Mouse (Mus musculus): ENCODE data around the gene Olfr456. TPM values are rescaled to one million over a fixed set of nuclear protein-coding genes. Genes with fewer than 3 reads are reported as not detected.
"Not testable (repeated sequence)": the region's sequence is repeated elsewhere in the genome, so short reads cannot be mapped to it uniquely, and the experiment has no call there.

Gene Olfr456
- not detected in 2 replicates for polyA plus RNA-seq (2015; fragmentation: Nextera tagmentation; extraction: Ambion mirVana)

DNA sequence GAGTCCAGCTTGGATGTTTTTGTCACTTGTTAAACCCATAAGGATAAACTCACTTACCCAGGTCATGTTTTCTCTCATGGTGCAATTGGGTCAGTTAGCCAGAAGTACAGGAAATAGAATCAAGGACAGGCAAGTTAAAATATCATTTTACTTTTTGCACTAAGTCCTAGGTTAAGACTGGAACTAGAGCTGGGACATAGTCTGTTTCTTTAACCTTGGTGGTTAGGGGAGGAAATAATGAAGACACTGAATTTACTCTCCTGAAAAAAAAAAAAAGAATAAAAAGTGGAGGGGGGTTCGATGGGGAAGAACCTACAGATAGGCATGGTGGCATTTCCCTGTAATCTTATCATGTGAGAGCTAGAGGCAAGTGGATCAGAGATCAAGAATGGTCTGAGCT is at the start of gene Olfr456:
TSS of gene Olfr456 (minus strand) at position 101 of the 400 bp plus-strand sequence.
- DNase-seq (no peak), ATAC-seq (ENCODE audit: low read depth) (no peak)
- Histone ChIP-seq H3K9ac (no peak within 1 kb of the TSS), H3K9me3 (replicated peaks) (no peaks in the 10 kb centered on the region), H3K4me3 (replicated peaks) (no peak within 1 kb of the TSS), H3K4me2 (no peak within 1 kb of the TSS), H3K27ac (no peak within 1 kb of the TSS), H3K27me3 (no peaks in the 10 kb centered on the region), H3K36me3 (no peaks in the 10 kb centered on the region), H3K4me1 (replicated peaks) (no peaks in the 10 kb centered on the region)
- 46% methylated on average over 1 of the region's 1 CpGs for whole genome bisulfite sequencing (ENCODE audit: insufficient replicate concordance)

GRCm38 (mm10) chr6:42513461-42513860 is 26.4 kb upstream of the Olfr456 start:
- WGBS (ENCODE audit: insufficient replicate concordance): 65% methylated on average over 1 of the region's 1 CpGs
- no peak for DNase-seq
- H3K4me1 ChIP-seq (replicated peaks): no peaks in the 10 kb centered on the region
- H3K4me2 ChIP-seq: no peak overlapping the region
- no peaks in the 10 kb centered on the region for H3K9me3 ChIP-seq (replicated peaks)
- no peak overlapping the region for H3K4me3 ChIP-seq (replicated peaks)
- H3K27me3 ChIP-seq: no peaks in the 10 kb centered on the region
- no peak overlapping the region for H3K27ac ChIP-seq
- H3K9ac ChIP-seq: no peak overlapping the region
- no peak for ATAC-seq (ENCODE audit: low read depth)
- no peaks in the 10 kb centered on the region for H3K36me3 ChIP-seq

GRCm38 (mm10) chr6:42509311-42509710 is 22.3 kb upstream of the Olfr456 start:
- ATAC-seq (ENCODE audit: low read depth): no peak
- Histone ChIP-seq H3K27ac (no peak overlapping the region), H3K9ac (no peak overlapping the region), H3K36me3 (no peaks in the 10 kb centered on the region), H3K4me2 (no peak overlapping the region), H3K4me1 (replicated peaks) (no peaks in the 10 kb centered on the region), H3K9me3 (replicated peaks) (no peaks in the 10 kb centered on the region), H3K27me3 (no peaks in the 10 kb centered on the region), H3K4me3 (replicated peaks) (no peak overlapping the region)
- no peak for DNase-seq

- Histone ChIP-seq H3K36me3 (no peaks in the 10 kb centered on the region), H3K4me1 (replicated peaks) (no peaks in the 10 kb centered on the region), H3K9me3 (replicated peaks) (no peaks in the 10 kb centered on the region), H3K27ac (no peak overlapping the region), H3K4me2 (no peak overlapping the region), H3K4me3 (replicated peaks) (no peak overlapping the region), H3K9ac (no peak overlapping the region), H3K27me3 (no peaks in the 10 kb centered on the region)
- ATAC-seq (ENCODE audit: low read depth): no peak
- no peak for DNase-seq
- WGBS (ENCODE audit: insufficient replicate concordance): 62% methylated on average over 2 of the region's 2 CpGs
These were observed 16.5 kb upstream of the Olfr456 start for GRCm38 (mm10) chr6:42503478-42503877.

- Histone ChIP-seq H3K4me1 (replicated peaks) (no peaks in the 10 kb centered on the region), H3K9ac (no peak overlapping the region), H3K4me2 (no peak overlapping the region), H3K9me3 (replicated peaks) (no peaks in the 10 kb centered on the region), H3K27ac (no peak overlapping the region), H3K4me3 (replicated peaks) (no peak overlapping the region), H3K36me3 (no peaks in the 10 kb centered on the region), H3K27me3 (no peaks in the 10 kb centered on the region)
- 52% methylated on average over 1 of the region's 1 CpGs for WGBS (ENCODE audit: insufficient replicate concordance)
- ATAC-seq (ENCODE audit: low read depth) (no peak), DNase-seq (no peak)
These were observed 2.7 kb upstream of the Olfr456 start for GRCm38 (mm10) chr6:42489731-42490130.

DNA sequence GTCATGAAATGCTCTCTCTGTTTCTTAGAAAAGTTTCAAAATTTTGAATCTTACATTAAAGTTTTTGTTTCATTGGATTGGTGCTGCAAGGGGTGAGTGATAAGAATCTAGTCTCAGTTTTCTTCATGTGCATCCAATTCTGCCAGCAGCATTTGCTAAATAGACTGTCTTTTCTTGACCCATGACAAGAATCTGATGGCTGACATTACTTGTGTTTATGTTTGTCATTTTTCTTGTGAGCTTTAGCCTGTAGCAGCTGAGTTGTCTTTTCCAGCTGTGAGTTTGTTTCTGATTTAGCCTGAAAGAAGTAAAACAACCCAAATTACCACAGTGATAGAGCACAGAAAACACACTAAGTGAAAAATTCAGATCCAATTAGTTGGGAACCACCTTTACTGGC is 2.4 kb downstream of the Olfr456 start:
- no peak overlapping the region for H3K27ac ChIP-seq
- no peak overlapping the region for H3K9ac ChIP-seq
- no peaks in the 10 kb centered on the region for H3K9me3 ChIP-seq (replicated peaks)
- no peaks in the 10 kb centered on the region for H3K36me3 ChIP-seq
- no peaks in the 10 kb centered on the region for H3K4me1 ChIP-seq (replicated peaks)
- H3K4me2 ChIP-seq: no peak overlapping the region
- H3K4me3 ChIP-seq (replicated peaks): no peak overlapping the region
- ATAC-seq (ENCODE audit: low read depth) (no peak), DNase-seq (no peak)
- H3K27me3 ChIP-seq: no peaks in the 10 kb centered on the region

DNA sequence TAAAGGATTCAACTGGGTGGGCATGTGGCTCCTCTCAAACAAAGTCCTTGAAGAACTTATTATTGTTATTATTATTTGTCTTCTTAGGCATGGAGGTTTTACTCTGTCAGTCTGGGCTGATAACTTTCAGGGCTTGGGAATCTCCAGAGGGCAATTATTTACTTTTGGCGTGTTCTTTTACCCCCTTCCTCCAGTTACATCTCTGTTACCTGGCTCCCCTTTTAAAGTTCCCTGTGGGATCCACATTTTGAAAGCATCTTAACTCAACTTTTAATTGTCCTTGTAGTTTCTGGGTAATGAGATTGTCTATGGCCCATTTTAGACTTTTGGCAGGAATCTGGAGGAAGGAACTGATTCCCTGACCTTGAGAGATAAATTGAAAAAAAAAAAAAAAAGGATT is 10.8 kb downstream of the Olfr456 start, which contains the start of gene Olfr457:
TSS of gene Olfr457 (minus strand) at position 101 of the 400 bp plus-strand sequence.
- Histone ChIP-seq H3K4me2 (no peak within 1 kb of the TSS), H3K27me3 (no peaks in the 10 kb centered on the region), H3K4me1 (replicated peaks) (no peaks in the 10 kb centered on the region), H3K36me3 (no peaks in the 10 kb centered on the region), H3K27ac (no peak within 1 kb of the TSS), H3K4me3 (replicated peaks) (no peak within 1 kb of the TSS), H3K9me3 (replicated peaks) (no peaks in the 10 kb centered on the region), H3K9ac (no peak within 1 kb of the TSS)
- DNase-seq: no peak
- no peak for ATAC-seq (ENCODE audit: low read depth)
- WGBS (ENCODE audit: insufficient replicate concordance): 50% methylated on average over 1 of the region's 1 CpGs

GRCm38 (mm10) chr6:42471298-42471697 is 15.7 kb downstream of the Olfr456 start:
- 86% methylated on average over 4 of the region's 4 CpGs for WGBS (ENCODE audit: insufficient replicate concordance)
- not testable (repeated sequence) for H3K9me3 ChIP-seq (replicated peaks); H3K27me3 ChIP-seq; H3K9ac ChIP-seq; H3K4me1 ChIP-seq (replicated peaks); DNase-seq; ATAC-seq (ENCODE audit: low read depth); H3K27ac ChIP-seq; H3K4me3 ChIP-seq (replicated peaks); H3K36me3 ChIP-seq; H3K4me2 ChIP-seq

GRCm38 (mm10) chr6:42470542-42470941 is 16.5 kb downstream of the Olfr456 start:
- H3K4me1 ChIP-seq (replicated peaks): no peaks in the 10 kb centered on the region

DNA sequence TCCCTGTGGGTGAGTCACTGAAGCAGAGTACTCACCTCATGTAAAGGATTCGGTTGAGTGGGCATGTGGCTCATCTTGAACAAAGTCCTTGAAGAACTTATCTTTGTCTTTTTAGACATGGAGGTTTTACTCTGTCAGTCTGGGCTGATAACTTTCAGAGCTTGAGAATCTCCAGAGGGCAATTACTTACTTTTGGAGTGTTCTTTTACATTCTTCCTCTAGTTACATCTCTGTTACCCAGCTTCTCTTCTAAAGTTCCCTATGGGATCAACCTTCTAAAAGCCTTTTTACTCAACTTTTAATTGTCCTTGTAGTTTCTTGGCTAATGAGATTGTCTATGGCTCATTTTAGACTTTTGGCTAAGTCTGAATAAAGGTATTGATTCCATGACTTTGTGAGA is 21.9 kb downstream of the Olfr456 start, which contains the start of gene Olfr458:
TSS of gene Olfr458 (minus strand) at position 101 of the 400 bp plus-strand sequence.
- no peak for ATAC-seq (ENCODE audit: low read depth)
- Histone ChIP-seq H3K4me2 (no peak within 1 kb of the TSS), H3K36me3 (no peaks in the 10 kb centered on the region), H3K4me1 (replicated peaks) (no peaks in the 10 kb centered on the region), H3K27me3 (no peaks in the 10 kb centered on the region), H3K9me3 (replicated peaks) (no peaks in the 10 kb centered on the region), H3K4me3 (replicated peaks) (no peak within 1 kb of the TSS), H3K9ac (no peak within 1 kb of the TSS), H3K27ac (no peak within 1 kb of the TSS)
- DNase-seq: no peak
- 57% methylated on average over 1 of the region's 1 CpGs for WGBS (ENCODE audit: insufficient replicate concordance)

More at GRCm38 (mm10) chr6:42470542-42470941, 16.5 kb downstream of the Olfr456 start:
- H3K27me3 ChIP-seq: no peaks in the 10 kb centered on the region
- no peaks in the 10 kb centered on the region for H3K9me3 ChIP-seq (replicated peaks)
- no peak for DNase-seq
- 62% methylated on average over 4 of the region's 4 CpGs for WGBS (ENCODE audit: insufficient replicate concordance)
- no peak for ATAC-seq (ENCODE audit: low read depth)
- H3K9ac ChIP-seq: no peak overlapping the region
- no peak overlapping the region for H3K4me3 ChIP-seq (replicated peaks)
- no peaks in the 10 kb centered on the region for H3K36me3 ChIP-seq
- H3K4me2 ChIP-seq: no peak overlapping the region
- no peak overlapping the region for H3K27ac ChIP-seq

GRCm38 (mm10) chr6:42447381-42447780 is 39.6 kb downstream of the Olfr456 start:
- Histone ChIP-seq H3K27me3 (no peaks in the 10 kb centered on the region), H3K4me2 (no peak overlapping the region), H3K9ac (no peak overlapping the region), H3K36me3 (no peaks in the 10 kb centered on the region), H3K9me3 (replicated peaks) (no peaks in the 10 kb centered on the region), H3K4me1 (replicated peaks) (no peaks in the 10 kb centered on the region), H3K4me3 (replicated peaks) (no peak overlapping the region), H3K27ac (no peak overlapping the region)
- 52% methylated on average over 2 of the region's 2 CpGs for WGBS (ENCODE audit: insufficient replicate concordance)
- no peak for ATAC-seq (ENCODE audit: low read depth)
- no peak for DNase-seq

DNA sequence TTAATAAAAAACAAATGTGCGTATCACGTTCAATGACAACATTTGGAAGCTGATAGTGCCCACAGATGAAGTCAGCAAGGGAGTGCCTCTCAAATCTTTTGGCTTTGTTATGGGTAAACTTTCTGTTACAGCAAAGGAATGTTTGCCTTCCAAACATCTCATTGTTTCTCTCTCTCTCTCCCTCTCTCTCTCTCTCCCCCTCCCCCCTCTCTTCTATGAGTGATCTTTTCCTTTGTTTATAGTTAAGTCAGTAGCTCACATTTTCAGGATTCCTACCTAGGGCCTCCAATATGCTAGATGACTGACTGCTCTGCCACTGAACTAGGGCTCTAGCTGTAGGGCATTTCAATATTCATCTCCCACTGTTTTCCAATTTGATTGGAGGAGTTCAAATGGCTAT is 42.5 kb downstream of the Olfr456 start:
- Histone ChIP-seq H3K9ac (no peak overlapping the region), H3K4me2 (no peak overlapping the region), H3K27ac (no peak overlapping the region), H3K36me3 (no peaks in the 10 kb centered on the region), H3K4me1 (replicated peaks) (no peaks in the 10 kb centered on the region), H3K27me3 (no peaks in the 10 kb centered on the region), H3K4me3 (replicated peaks) (no peak overlapping the region), H3K9me3 (replicated peaks) (no peaks in the 10 kb centered on the region)
- no peak for DNase-seq
- 50% methylated on average over 2 of the region's 2 CpGs for whole genome bisulfite sequencing (ENCODE audit: insufficient replicate concordance)
- ATAC-seq (ENCODE audit: low read depth): no peak
